Mouse (Mus musculus): ENCODE results near the gene Tbl2.

- TF ChIP-seq CTCF (IDR thresholded peaks at IDR 0.05; ENCODE audit: control insufficient read depth, insufficient read depth, low read length) (no peak), POLR2A (IDR thresholded peaks at IDR 0.05; ENCODE audit: borderline replicate concordance, control insufficient read depth, low read depth, low read length) (no peak)
These were observed 35.7 kb upstream of the Tbl2 start for GRCm38 (mm10) chr5:135113782-135114181.

All from bone marrow, adult 2 months (tissue).